ENCODE assay signal across 9 mouse cellular contexts in genomic region chr19:53800365-53800999, GRCm38 (mm10).
DNase-seq lines count a peak whose midpoint lies in the region; ATAC-seq and TF ChIP-seq lines count a peak whose summit lies in the region.
"Had no signal": no experiment of that assay in that cellular context is flagged by ENCODE, and none has a peak within 500 bp of the region (broad histone marks: within the 10 kb centered on the region; RNA-seq: fewer than 3 reads in every experiment).

No protein-coding gene starts in this region.

- H3K9ac ChIP-seq in hindbrain, embryonic 16.5 days (ENCODE audit: low read depth, low read length), result no peak overlapping the region
- H3K9ac ChIP-seq in hindbrain, embryonic 12.5 days, result no peak overlapping the region
- H3K9ac ChIP-seq in MEL (ENCODE audit: control insufficient read depth, low read depth, low read length, poor library complexity, severe bottlenecking), result peak overlapping the region; percentile 70
- H3K9ac ChIP-seq in embryonic facial prominence, embryonic 14.5 days (ENCODE audit: low read depth, low read length), result no peak overlapping the region
- no peak overlapping the region for H3K9ac ChIP-seq in liver, postnatal 0 days (replicated peaks)
- H3K9ac ChIP-seq in forebrain, embryonic 12.5 days, result no peak overlapping the region
- no peak overlapping the region for H3K9ac ChIP-seq in forebrain, embryonic 13.5 days
- H3K9ac ChIP-seq: lung, embryonic 14.5 days had no signal

- WGBS in hindbrain, embryonic 16.5 days, result 61% methylated on average over 15 of the region's 15 CpGs
- WGBS in hindbrain, embryonic 12.5 days, result 67% methylated on average over 15 of the region's 15 CpGs
- 63% methylated on average over 15 of the region's 15 CpGs for WGBS in embryonic facial prominence, embryonic 14.5 days
- WGBS in liver, postnatal 0 days (ENCODE audit: insufficient replicate concordance), result 60% methylated on average over 15 of the region's 15 CpGs
- WGBS in forebrain, embryonic 12.5 days, result 89% methylated on average over 15 of the region's 15 CpGs
- WGBS in forebrain, embryonic 13.5 days, result 88% methylated on average over 15 of the region's 15 CpGs

- peak; percentile 42; the same call in 1 of the 2 replicates for ATAC-seq in hindbrain, embryonic 16.5 days
- ATAC-seq in hindbrain, embryonic 12.5 days (ENCODE audit: low FRiP score), result no peak
- peak; percentile 41; the same call in 1 of the 2 replicates for ATAC-seq in embryonic facial prominence, embryonic 14.5 days (ENCODE audit: low read depth)
- ATAC-seq in liver, postnatal 0 days, result peak; percentile 22
- no peak for ATAC-seq in forebrain, embryonic 12.5 days (ENCODE audit: low FRiP score)
- ATAC-seq in forebrain, embryonic 13.5 days, result no peak

- H3K4me3 ChIP-seq in hindbrain, embryonic 16.5 days (ENCODE audit: low read length), result no peak overlapping the region
- H3K4me3 ChIP-seq in hindbrain, embryonic 12.5 days, result no peak overlapping the region
- H3K4me3 ChIP-seq in MEL (ENCODE audit: control insufficient read depth in 1 of 2, insufficient read depth in 1 of 2, low read depth in 2 of 2, low read length in 2 of 2), result peak overlapping the region; percentile 29 to 44
- H3K4me3 ChIP-seq in embryonic facial prominence, embryonic 14.5 days (ENCODE audit: low read depth, low read length), result no peak overlapping the region
- no peak overlapping the region for H3K4me3 ChIP-seq in liver, postnatal 0 days (ENCODE audit: low read depth, low read length)
- H3K4me3 ChIP-seq in forebrain, embryonic 12.5 days (replicated peaks), result no peak overlapping the region
- no peak overlapping the region for H3K4me3 ChIP-seq in forebrain, embryonic 13.5 days

- peak; percentile 54 to 73; a peak in 3 of 4 replicates for TF ChIP-seq EP300 in MEL (IDR thresholded peaks at IDR 0.05; ENCODE audit: low read depth in 1 of 2, low read length in 2 of 2)
- no peak for TF ChIP-seq EP300 in liver, postnatal 0 days (IDR thresholded peaks at IDR 0.05; ENCODE audit: low read depth)

- no peak overlapping the region for H3K27ac ChIP-seq in hindbrain, embryonic 16.5 days (ENCODE audit: low read depth, low read length)
- no peak overlapping the region for H3K27ac ChIP-seq in hindbrain, embryonic 12.5 days
- peak overlapping the region; percentile 97 for H3K27ac ChIP-seq in MEL (ENCODE audit: control insufficient read depth, low read depth, low read length)
- no peak overlapping the region for H3K27ac ChIP-seq in embryonic facial prominence, embryonic 14.5 days (replicated peaks; ENCODE audit: low read depth, low read length)
- 0 out of 2 replicates have a peak overlapping the region, but pooled peaks have one; percentile 34 for H3K27ac ChIP-seq in liver, postnatal 0 days (ENCODE audit: low read depth)
- no peak overlapping the region for H3K27ac ChIP-seq in forebrain, embryonic 12.5 days
- no peak overlapping the region for H3K27ac ChIP-seq in forebrain, embryonic 13.5 days

- TF ChIP-seq POLR2A in MEL (IDR thresholded peaks at IDR 0.05; ENCODE audit: control insufficient read depth in 1 of 2, insufficient read depth in 1 of 2, low read depth in 1 of 2, low read length in 2 of 2, poor library complexity in 1 of 2), result peak in 1 of 2 experiments; percentile 51; a peak in 2 of 4 replicates

- no peak overlapping the region for H3K4me2 ChIP-seq in hindbrain, embryonic 16.5 days (ENCODE audit: low read length)
- H3K4me2 ChIP-seq in hindbrain, embryonic 12.5 days (replicated peaks), result no peak overlapping the region
- no peak overlapping the region for H3K4me2 ChIP-seq in embryonic facial prominence, embryonic 14.5 days (ENCODE audit: low read depth, low read length)
- no peak overlapping the region for H3K4me2 ChIP-seq in liver, postnatal 0 days (ENCODE audit: low read depth, low read length)
- no peak overlapping the region for H3K4me2 ChIP-seq in forebrain, embryonic 12.5 days
- H3K4me2 ChIP-seq in forebrain, embryonic 13.5 days, result no peak overlapping the region
- H3K4me2 ChIP-seq: lung, embryonic 14.5 days had no signal

- H3K4me1 ChIP-seq in hindbrain, embryonic 16.5 days (ENCODE audit: control insufficient read depth, insufficient read depth, low read depth, low read length), result no peaks in the 10 kb centered on the region
- H3K4me1 ChIP-seq in hindbrain, embryonic 12.5 days, result peaks cover 8% of the 10 kb centered on the region
- H3K4me1 ChIP-seq in MEL (ENCODE audit: control insufficient read depth in 1 of 2, insufficient read depth in 2 of 2, low read length in 2 of 2), result peaks cover 48 to 63% of the 10 kb centered on the region in 2 experiments
- H3K4me1 ChIP-seq in embryonic facial prominence, embryonic 14.5 days (ENCODE audit: control insufficient read depth, insufficient read depth, low read length), result peaks cover 19% of the 10 kb centered on the region
- H3K4me1 ChIP-seq in liver, postnatal 0 days (ENCODE audit: insufficient read depth), result peaks cover 18% of the 10 kb centered on the region
- H3K4me1 ChIP-seq in forebrain, embryonic 12.5 days, result peaks cover 4% of the 10 kb centered on the region; the same call in 1 of the 2 replicates
- H3K4me1 ChIP-seq in forebrain, embryonic 13.5 days, result no peaks in the 10 kb centered on the region

- TF ChIP-seq RAD21 in MEL (IDR thresholded peaks at IDR 0.05; ENCODE audit: low read depth, low read length), result no peak

- no peaks in the 10 kb centered on the region for H3K36me3 ChIP-seq in hindbrain, embryonic 16.5 days (ENCODE audit: control insufficient read depth, insufficient read depth, low read length)
- no peaks in the 10 kb centered on the region for H3K36me3 ChIP-seq in hindbrain, embryonic 12.5 days
- H3K36me3 ChIP-seq in MEL (ENCODE audit: control insufficient read depth in 1 of 2, insufficient read depth in 2 of 2, low read length in 2 of 2), result peaks cover 2 to 71% of the 10 kb centered on the region in 2 experiments; a peak in 2 of 4 replicates
- H3K36me3 ChIP-seq in embryonic facial prominence, embryonic 14.5 days (ENCODE audit: control insufficient read depth, insufficient read depth, low read length), result no peaks in the 10 kb centered on the region
- no peaks in the 10 kb centered on the region for H3K36me3 ChIP-seq in liver, postnatal 0 days (replicated peaks; ENCODE audit: insufficient read depth, low read length)
- no peaks in the 10 kb centered on the region for H3K36me3 ChIP-seq in forebrain, embryonic 12.5 days (replicated peaks)
- no peaks in the 10 kb centered on the region for H3K36me3 ChIP-seq in forebrain, embryonic 13.5 days (ENCODE audit: poor library complexity, severe bottlenecking)

- H3K79me2 ChIP-seq in MEL (ENCODE audit: control insufficient read depth, insufficient read depth, low read length, poor library complexity), result peaks cover 21% of the 10 kb centered on the region

- no peak for TF ChIP-seq CTCF in MEL (IDR thresholded peaks at IDR 0.05 in 2 of 3, conservative IDR thresholded peaks at IDR 0.05 in 1 of 3; ENCODE audit: control insufficient read depth in 1 of 3, insufficient read depth in 1 of 3, low read depth in 2 of 3, low read length in 3 of 3, poor library complexity in 1 of 3, severe bottlenecking in 1 of 3)
- no peak for TF ChIP-seq CTCF in liver, postnatal 0 days (IDR thresholded peaks at IDR 0.05; ENCODE audit: low read depth)

- DNase-seq in MEL (ENCODE audit: low read depth, low spot score), result peak; percentile 94
- DNase-seq in embryonic facial prominence, embryonic 14.5 days (ENCODE audit: low spot score), result peak; percentile 58
- no peak for DNase-seq in liver, postnatal 0 days
- DNase-seq in layer of hippocampus, postnatal 36 days, result no peak
- DNase-seq: lung, embryonic 14.5 days had no signal

- H3K27me3 ChIP-seq in hindbrain, embryonic 16.5 days (replicated peaks; ENCODE audit: control insufficient read depth, insufficient read depth, low read length), result no peaks in the 10 kb centered on the region
- H3K27me3 ChIP-seq in hindbrain, embryonic 12.5 days, result no peaks in the 10 kb centered on the region
- no peaks in the 10 kb centered on the region for H3K27me3 ChIP-seq in MEL (ENCODE audit: control insufficient read depth in 1 of 2, insufficient read depth in 2 of 2, low read length in 2 of 2)
- no peaks in the 10 kb centered on the region for H3K27me3 ChIP-seq in embryonic facial prominence, embryonic 14.5 days (replicated peaks; ENCODE audit: control insufficient read depth, insufficient read depth, low read length)
- no peaks in the 10 kb centered on the region for H3K27me3 ChIP-seq in liver, postnatal 0 days (ENCODE audit: insufficient read depth, low read length)
- H3K27me3 ChIP-seq in forebrain, embryonic 12.5 days, result no peaks in the 10 kb centered on the region; the same call in 1 of the 2 replicates
- H3K27me3 ChIP-seq in forebrain, embryonic 13.5 days, result no peaks in the 10 kb centered on the region

- no peaks in the 10 kb centered on the region for H3K9me3 ChIP-seq in hindbrain, embryonic 16.5 days (ENCODE audit: control insufficient read depth, low read length)
- no peaks in the 10 kb centered on the region for H3K9me3 ChIP-seq in hindbrain, embryonic 12.5 days (replicated peaks)
- no peaks in the 10 kb centered on the region for H3K9me3 ChIP-seq in MEL (replicated peaks; ENCODE audit: insufficient read depth, low read length)
- H3K9me3 ChIP-seq in embryonic facial prominence, embryonic 14.5 days (ENCODE audit: control insufficient read depth, low read length), result no peaks in the 10 kb centered on the region
- H3K9me3 ChIP-seq in liver, postnatal 0 days (ENCODE audit: low read length), result no peaks in the 10 kb centered on the region
- H3K9me3 ChIP-seq in forebrain, embryonic 12.5 days, result no peaks in the 10 kb centered on the region
- no peaks in the 10 kb centered on the region for H3K9me3 ChIP-seq in forebrain, embryonic 13.5 days (replicated peaks)

TF ChIP-seq in MEL, 35 proteins besides CTCF, POLR2A, EP300 and RAD21 (continues in another document):
- no peak for TF ChIP-seq POLR2AphosphoS5 (IDR thresholded peaks at IDR 0.05; ENCODE audit: borderline replicate concordance, low read depth, low read length)
- TF ChIP-seq MYC (IDR thresholded peaks at IDR 0.05; ENCODE audit: low read depth, low read length), result no peak; the same call in 1 of the 2 replicates
- peak; percentile 74; the same call in 1 of the 2 replicates for TF ChIP-seq MAX (IDR thresholded peaks at IDR 0.05; ENCODE audit: low read length)
- peak; percentile 52 for TF ChIP-seq NELFE (IDR thresholded peaks at IDR 0.05; ENCODE audit: low read depth, low read length)
- TF ChIP-seq SMC3 (IDR thresholded peaks at IDR 0.05; ENCODE audit: low read depth, low read length), result no peak
- TF ChIP-seq GABPA (IDR thresholded peaks at IDR 0.05; ENCODE audit: low read depth, low read length), result 0 out of 2 replicates have a peak, but pooled peaks have one; percentile 53
- TF ChIP-seq NRF1 (IDR thresholded peaks at IDR 0.05; ENCODE audit: insufficient read depth, low read depth, low read length, poor library complexity, severe bottlenecking), result no peak
- TF ChIP-seq MAZ (IDR thresholded peaks at IDR 0.05; ENCODE audit: low read depth, low read length), result 0 out of 2 replicates have a peak, but pooled peaks have one; percentile 64
- TF ChIP-seq ZMIZ1 (IDR thresholded peaks at IDR 0.05; ENCODE audit: low read depth, low read length), result no peak
- 0 out of 2 replicates have a peak, but pooled peaks have one; percentile 20 for TF ChIP-seq ZC3H11A (IDR thresholded peaks at IDR 0.05; ENCODE audit: low read depth, low read length)
- TF ChIP-seq KAT2A (conservative IDR thresholded peaks at IDR 0.05; ENCODE audit: low read depth, low read length), result no peak
- TF ChIP-seq USF1 (IDR thresholded peaks at IDR 0.05; ENCODE audit: low read depth, low read length), result no peak

Comparison
In these comparisons a context has a peak if more than half of its experiments do, and no peak if none do; other contexts are left out.
1. ATAC-seq: peak in hindbrain, embryonic 16.5 days (single experiment), embryonic facial prominence, embryonic 14.5 days (single experiment) and liver, postnatal 0 days (single experiment); none in hindbrain, embryonic 12.5 days (single experiment), forebrain, embryonic 12.5 days (single experiment) and forebrain, embryonic 13.5 days (single experiment).
2. H3K27ac ChIP-seq: peak in MEL (single experiment) and liver, postnatal 0 days (single experiment); none in hindbrain, embryonic 16.5 days (single experiment), hindbrain, embryonic 12.5 days (single experiment), embryonic facial prominence, embryonic 14.5 days (single experiment), forebrain, embryonic 12.5 days (single experiment) and forebrain, embryonic 13.5 days (single experiment).
3. H3K4me3 ChIP-seq: peak in MEL (2 of 2); none in hindbrain, embryonic 16.5 days (single experiment), hindbrain, embryonic 12.5 days (single experiment), embryonic facial prominence, embryonic 14.5 days (single experiment), liver, postnatal 0 days (single experiment), forebrain, embryonic 12.5 days (single experiment) and forebrain, embryonic 13.5 days (single experiment).
4. DNase-seq: peak in MEL (single experiment) and embryonic facial prominence, embryonic 14.5 days (single experiment); none in liver, postnatal 0 days (single experiment) and layer of hippocampus, postnatal 36 days (0 of 2).